Mouse (Mus musculus): Measurements from ENCODE around the gene Selenoo.

DNA sequence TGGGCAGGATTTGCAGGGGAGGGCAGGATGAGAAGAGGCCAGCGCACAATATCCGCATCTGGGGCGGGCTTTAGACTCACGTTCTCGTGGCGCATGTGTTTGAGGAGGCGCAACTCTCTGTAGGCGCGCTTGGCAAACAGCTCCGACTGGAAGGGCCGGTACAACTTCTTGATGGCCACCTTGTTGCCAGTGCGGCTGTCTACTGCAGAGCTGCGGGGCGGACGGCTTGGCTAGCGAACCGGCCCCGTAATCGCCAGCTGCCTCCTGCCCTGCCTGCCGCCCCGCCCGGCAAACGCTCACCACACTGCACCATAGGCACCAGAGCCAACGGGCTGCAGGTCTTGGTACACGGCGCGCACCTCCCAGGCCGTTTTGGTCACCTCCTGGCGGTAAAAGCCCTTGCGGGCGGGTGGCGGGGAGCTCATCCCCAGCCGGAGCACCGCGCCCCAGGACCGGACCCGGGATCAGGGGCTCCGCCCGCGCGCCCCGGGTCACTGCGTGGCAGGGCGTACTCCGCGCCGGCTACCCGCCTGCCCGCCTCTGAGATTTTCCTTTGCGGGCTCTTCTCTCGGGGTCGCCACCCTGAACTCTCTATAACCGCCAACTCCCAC is 51.3 kb downstream of the Selenoo start:
- TF ChIP-seq CTCF (IDR thresholded peaks at IDR 0.05; ENCODE audit: low read depth) (no peak), EP300 (optimal IDR thresholded peaks at IDR 0.05) (peak; percentile 11)

Data from stomach, postnatal 0 days (tissue).